Mouse (Mus musculus) gastrocnemius, postnatal 10 days (tissue): ENCODE measurements at regions not wholly inside any gene's neighbourhood (a gene's known extent, or its start where the extent isn't known, plus 50 kb on each side); places are given as distances from the start of the nearest gene placed in this dataset.
"Not testable (repeated sequence)": the region's sequence is repeated elsewhere in the genome, so short reads cannot be mapped to it uniquely, and the experiment has no call there.

Experiments
- DNase-seq: peaks from one replicate; pipeline ENCODE4 v3.0.0; 2021; ENCODE audit warnings: mixed read lengths

DNA sequence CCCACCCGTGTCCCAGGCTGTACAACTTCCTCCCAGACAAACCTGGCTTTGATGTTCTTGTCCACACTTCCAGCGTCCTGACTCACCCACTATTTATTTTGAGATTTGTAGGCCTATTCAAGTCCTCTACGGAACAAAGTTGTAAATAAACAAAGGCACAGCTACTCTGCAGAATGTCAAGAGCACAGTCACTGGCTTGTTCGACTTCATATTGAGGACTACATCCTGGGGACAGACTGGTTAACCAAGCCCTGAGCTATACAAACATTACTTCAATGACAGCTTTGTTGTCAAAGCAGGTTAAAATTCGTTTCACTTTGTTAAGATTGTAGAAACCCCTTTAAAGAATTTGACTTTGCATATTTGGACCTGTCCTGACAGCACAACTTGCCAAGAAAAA lies 190.3 kb upstream of the Ctso start:
- no peak for DNase-seq

GRCm38 (mm10) chr3:81750164-81750563 lies 182.2 kb upstream of the Ctso start:
- no peak for DNase-seq

- no peak for DNase-seq
Measured at GRCm38 (mm10) chr3:81752955-81753354, 179.4 kb upstream of the Ctso start.

GRCm38 (mm10) chr3:81760383-81760782 lies 172.0 kb upstream of the Ctso start:
- DNase-seq, result no peak

- DNase-seq, result no peak
Measured at GRCm38 (mm10) chr3:81760914-81761313, 171.5 kb upstream of the Ctso start.

DNA sequence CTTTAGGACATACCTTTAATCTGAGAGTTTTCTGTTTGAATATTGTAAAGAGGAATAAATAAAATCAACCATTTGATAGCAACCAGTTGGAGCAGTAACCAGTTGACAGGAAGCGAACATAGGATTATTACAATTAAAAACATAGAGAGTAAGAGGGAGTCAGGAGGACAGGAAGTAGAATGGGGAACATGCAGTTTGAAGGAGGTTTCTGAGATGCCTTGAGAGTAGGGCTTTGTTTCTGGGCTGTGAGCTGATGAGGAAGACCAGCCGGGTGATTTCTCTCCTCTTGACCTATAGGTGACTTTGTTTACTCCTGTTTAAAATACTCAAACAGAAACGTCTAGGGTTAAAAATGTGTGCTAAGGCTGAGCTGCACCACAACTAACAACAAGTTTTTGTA lies 160.6 kb upstream of the Ctso start:
- DNase-seq, result no peak

GRCm38 (mm10) chr3:81773012-81773411 lies 159.4 kb upstream of the Ctso start:
- no peak for DNase-seq

GRCm38 (mm10) chr3:81782081-81782480 lies 150.3 kb upstream of the Ctso start:
- DNase-seq, result no peak

- DNase-seq, result peak; percentile 8
Measured at GRCm38 (mm10) chr3:81782921-81783541, 149.4 kb upstream of the Ctso start.

DNA sequence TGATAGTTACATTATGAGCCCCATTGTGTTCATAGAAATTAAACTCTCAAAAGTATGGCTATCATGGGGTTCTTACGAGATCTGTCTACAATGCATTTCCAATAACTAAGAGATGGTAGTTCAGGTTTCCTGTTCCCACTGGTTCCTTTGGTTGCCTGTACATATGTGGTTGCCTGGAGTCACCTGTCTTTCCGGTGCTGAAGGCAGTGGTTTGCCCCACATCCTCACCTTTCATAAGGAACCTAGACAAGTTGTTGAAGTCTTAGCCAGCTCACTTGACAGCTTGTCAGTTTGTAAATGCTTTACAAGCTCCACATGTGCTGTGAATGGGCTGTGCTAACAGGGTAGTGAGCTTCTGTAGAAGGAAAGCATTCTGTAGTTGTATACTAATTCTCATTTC lies 143.5 kb upstream of the Ctso start:
- DNase-seq, result no peak

DNA sequence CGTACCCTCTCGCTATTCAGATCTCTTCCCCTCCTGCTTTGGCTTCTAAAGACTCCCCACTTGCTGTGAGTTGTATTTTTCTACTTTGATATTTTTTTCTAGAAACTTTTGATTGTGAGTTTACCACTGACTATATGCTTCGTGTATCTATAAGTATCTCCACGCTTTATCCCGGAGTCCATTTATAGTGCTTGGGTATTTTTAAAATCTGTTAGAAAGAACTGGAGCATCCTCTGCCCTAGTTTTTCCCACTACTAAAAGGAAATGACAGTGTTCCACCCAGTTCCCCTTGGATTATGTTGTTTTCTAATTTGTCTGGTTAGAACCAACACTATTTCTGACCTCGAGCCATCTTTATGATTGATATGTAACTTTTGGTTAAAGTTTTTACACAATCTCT lies 142.7 kb upstream of the Ctso start:
- DNase-seq, result no peak

- no peak for DNase-seq
Measured at GRCm38 (mm10) chr3:81802096-81802495, 130.3 kb upstream of the Ctso start.

- DNase-seq, result no peak
Measured at GRCm38 (mm10) chr3:81805745-81806144, 126.7 kb upstream of the Ctso start.

DNA sequence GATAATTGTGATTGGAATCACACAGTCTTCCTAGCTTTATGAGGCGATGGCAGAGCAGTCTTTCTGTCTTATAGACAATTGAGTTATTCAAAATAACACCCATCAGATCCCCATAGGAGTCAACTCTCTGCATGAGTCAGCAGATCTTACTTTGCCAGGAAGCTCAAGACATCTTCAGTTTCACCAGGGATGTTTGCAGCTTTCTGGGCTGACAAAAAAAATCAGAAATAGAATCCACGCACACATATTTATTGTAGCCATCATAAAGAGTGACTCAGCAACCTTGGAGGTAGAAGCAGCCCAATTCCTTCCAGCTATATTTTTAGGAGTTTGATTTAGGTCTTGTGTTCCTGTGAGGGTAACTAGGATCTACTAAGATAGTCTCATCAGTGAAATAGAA lies 122.8 kb upstream of the Ctso start:
- DNase-seq, result no peak

DNA sequence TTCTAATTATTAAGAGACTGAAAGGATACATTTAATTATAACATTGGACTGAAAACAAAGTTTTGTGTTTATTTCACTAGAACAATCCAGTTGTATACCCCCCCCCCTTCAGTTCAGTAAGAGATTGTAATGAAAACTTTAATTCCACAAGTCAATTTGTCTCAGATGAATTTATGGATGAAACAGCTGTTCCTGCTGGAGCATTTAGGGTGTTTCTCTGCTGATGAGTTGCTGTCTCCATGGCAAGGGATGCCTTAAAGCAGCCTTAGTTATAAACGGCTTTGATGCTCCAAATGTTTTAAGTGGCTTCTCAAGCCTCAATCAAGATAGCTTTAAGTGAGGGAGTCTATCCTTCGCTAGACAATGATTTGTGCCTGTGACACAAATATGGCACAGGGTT lies 112.1 kb upstream of the Ctso start:
- no peak for DNase-seq

DNA sequence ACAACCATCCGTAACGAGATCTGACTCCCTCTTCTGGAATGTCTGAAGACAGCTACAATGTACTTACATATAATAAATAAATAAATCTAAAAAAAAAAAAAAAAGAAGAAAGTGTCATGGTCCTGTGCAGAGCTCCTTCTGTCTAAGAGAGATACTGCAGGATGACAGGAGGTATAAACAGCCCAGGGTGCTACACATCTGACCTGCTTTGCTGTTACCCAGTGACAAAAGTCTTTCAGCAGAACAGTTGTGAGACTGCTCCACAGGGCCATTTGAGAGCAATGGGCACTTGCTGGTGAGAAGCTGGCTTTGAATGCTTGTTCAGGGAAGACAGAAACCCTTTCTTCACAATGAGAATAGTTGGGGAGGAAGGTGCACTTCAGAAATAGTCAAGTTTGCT lies 102.9 kb upstream of the Ctso start:
- no peak for DNase-seq

GRCm38 (mm10) chr3:81829966-81830599 lies 102.3 kb upstream of the Ctso start:
- no peak for DNase-seq

GRCm38 (mm10) chr3:81835380-81836157 lies 96.8 kb upstream of the Ctso start:
- no peak for DNase-seq

GRCm38 (mm10) chr3:81836478-81836877 lies 95.9 kb upstream of the Ctso start:
- DNase-seq, result no peak

DNA sequence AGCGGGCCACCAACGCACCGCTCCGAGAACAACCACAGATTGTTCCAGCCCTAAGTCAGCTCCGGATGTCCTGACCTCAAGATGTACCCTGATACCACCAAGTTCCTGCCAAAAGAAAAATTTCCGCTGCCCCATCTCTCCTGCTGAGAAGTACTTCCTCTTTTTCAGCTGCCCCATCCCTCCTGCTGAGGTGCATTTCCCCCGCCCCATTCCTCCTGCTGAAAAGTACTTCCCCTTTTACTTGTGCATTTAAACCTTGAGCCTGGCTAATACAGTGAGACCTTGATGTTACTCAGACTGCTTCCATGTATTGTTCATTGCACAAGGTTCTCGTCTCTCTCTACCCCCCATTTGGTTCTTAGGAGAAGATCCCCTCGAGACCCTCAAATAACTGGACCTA lies 94.3 kb upstream of the Ctso start:
- DNase-seq, result not testable (repeated sequence)

DNA sequence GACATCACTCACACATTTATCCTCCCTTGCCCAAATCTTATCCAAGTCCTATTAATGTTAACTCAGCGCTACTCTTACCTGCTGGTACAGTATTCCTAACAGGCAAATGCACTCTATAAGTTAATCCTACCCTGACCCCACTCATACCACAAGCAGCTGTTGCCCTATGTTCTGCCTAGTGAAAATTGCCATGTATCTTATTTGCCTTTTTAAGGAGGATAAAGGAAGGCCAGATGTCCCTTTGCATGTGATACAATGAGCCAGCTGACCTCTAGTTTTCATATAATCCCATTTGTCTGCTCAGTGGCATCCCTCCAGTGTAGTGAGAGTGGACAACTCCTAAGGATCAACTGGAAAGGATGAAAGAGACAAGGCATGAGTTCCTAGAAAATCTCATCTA lies 67.9 kb upstream of the Ctso start:
- DNase-seq, result no peak
